Mouse (Mus musculus): ENCODE results near the gene Acot5.

- TF ChIP-seq CTCF (conservative IDR thresholded peaks at IDR 0.05 in 1 of 2, IDR thresholded peaks at IDR 0.05 in 1 of 2; ENCODE audit: low read depth in 2 of 2, low read length in 2 of 2) (no peak), ZKSCAN1 (IDR thresholded peaks at IDR 0.05; ENCODE audit: borderline replicate concordance, low read depth, low read length) (no peak), TBP (conservative IDR thresholded peaks at IDR 0.05; ENCODE audit: low read depth, low read length) (no peak), POLR2A (IDR thresholded peaks at IDR 0.05; ENCODE audit: low read depth, low read length) (no peak), RAD21 (IDR thresholded peaks at IDR 0.05; ENCODE audit: low read depth, low read length) (no peak), SIN3A (IDR thresholded peaks at IDR 0.05; ENCODE audit: low read length) (no peak)
These were observed 6.8 kb upstream of the Acot5 start for GRCm38 (mm10) chr12:84062336-84062735.
